Mouse (Mus musculus) splenic B cell, adult 2 months (primary cell): Measurements from ENCODE around the gene Ankrd23.

ENCODE experiments used
- DNase-seq: peaks from one replicate; pipeline ENCODE4 v3.0.0-alpha.2; 2011; ENCODE audit warnings: low read depth, low spot score
- H3K27me3 ChIP-seq: 2 replicates; pipeline ENCODE4 v1.6.1; 2012; ENCODE audit warnings: mild to moderate bottlenecking, low read length, moderate library complexity, mixed read lengths; ENCODE audit not compliant: control insufficient read depth, poor library complexity, insufficient read depth, severe bottlenecking
- H3K36me3 ChIP-seq: 2 replicates; pipeline ENCODE4 v1.6.1; 2012; ENCODE audit warnings: mild to moderate bottlenecking, low read length, moderate library complexity, mixed read lengths; ENCODE audit not compliant: control insufficient read depth, poor library complexity, insufficient read depth, severe bottlenecking

The Ankrd23 gene

GRCm38 (mm10) chr1:36556553-36557456 lies 20.1 kb upstream of the Ankrd23 start:
- Histone ChIP-seq H3K36me3 (no peaks in the 10 kb centered on the region), H3K27me3 (peaks cover 2% of the 10 kb centered on the region; the same call in 1 of the 2 replicates)
- peak; percentile 68 for DNase-seq

GRCm38 (mm10) chr1:36555798-36556395 lies 19.2 kb upstream of the Ankrd23 start:
- H3K36me3 ChIP-seq = no peaks in the 10 kb centered on the region
- peaks cover 2% of the 10 kb centered on the region; the same call in 1 of the 2 replicates for H3K27me3 ChIP-seq
- no peak for DNase-seq

- Histone ChIP-seq H3K36me3 (no peaks in the 10 kb centered on the region), H3K27me3 (peaks cover 2% of the 10 kb centered on the region; the same call in 1 of the 2 replicates)
- DNase-seq = no peak
Measured at GRCm38 (mm10) chr1:36554633-36555399, 18.1 kb upstream of the Ankrd23 start.

GRCm38 (mm10) chr1:36552506-36552905 lies 15.8 kb upstream of the Ankrd23 start:
- H3K27me3 ChIP-seq = peaks cover 2% of the 10 kb centered on the region; the same call in 1 of the 2 replicates
- no peak for DNase-seq
- H3K36me3 ChIP-seq = no peaks in the 10 kb centered on the region

GRCm38 (mm10) chr1:36551904-36552303 lies 15.2 kb upstream of the Ankrd23 start:
- H3K36me3 ChIP-seq = no peaks in the 10 kb centered on the region
- no peak for DNase-seq
- no peaks in the 10 kb centered on the region for H3K27me3 ChIP-seq

GRCm38 (mm10) chr1:36550075-36550863 lies 13.6 kb upstream of the Ankrd23 start:
- Histone ChIP-seq H3K36me3 (no peaks in the 10 kb centered on the region), H3K27me3 (no peaks in the 10 kb centered on the region)
- DNase-seq = no peak

GRCm38 (mm10) chr1:36549491-36549890 lies 12.8 kb upstream of the Ankrd23 start:
- H3K36me3 ChIP-seq = no peaks in the 10 kb centered on the region
- H3K27me3 ChIP-seq = no peaks in the 10 kb centered on the region
- DNase-seq = no peak

- 0 out of 2 replicates have a peak, but pooled peaks cover 1% of the 10 kb centered on the region for H3K36me3 ChIP-seq
- no peaks in the 10 kb centered on the region for H3K27me3 ChIP-seq
- no peak for DNase-seq
Measured at GRCm38 (mm10) chr1:36548771-36549170, 12.1 kb upstream of the Ankrd23 start.

- DNase-seq = no peak
- Histone ChIP-seq H3K27me3 (no peaks in the 10 kb centered on the region), H3K36me3 (0 out of 2 replicates have a peak, but pooled peaks cover 1% of the 10 kb centered on the region)
Measured at GRCm38 (mm10) chr1:36547981-36548598, 11.4 kb upstream of the Ankrd23 start.

GRCm38 (mm10) chr1:36546888-36547471 lies 10.3 kb upstream of the Ankrd23 start, which contains the start of gene Ankrd39:
Ankrd39 (minus strand) TSS chr1:36547445.
- peak; percentile 98 for DNase-seq
- 0 out of 2 replicates have a peak, but pooled peaks cover 1% of the 10 kb centered on the region for H3K36me3 ChIP-seq
- H3K27me3 ChIP-seq = no peaks in the 10 kb centered on the region

- Histone ChIP-seq H3K27me3 (no peaks in the 10 kb centered on the region), H3K36me3 (peaks cover 1% of the 10 kb centered on the region; the same call in 1 of the 2 replicates)
- peak; percentile 19 for DNase-seq
Measured at GRCm38 (mm10) chr1:36545845-36546600, 9.3 kb upstream of the Ankrd23 start.

- no peak for DNase-seq
- no peaks in the 10 kb centered on the region for H3K27me3 ChIP-seq
- H3K36me3 ChIP-seq = peaks cover 4% of the 10 kb centered on the region
Measured at GRCm38 (mm10) chr1:36545382-36545781, 8.7 kb upstream of the Ankrd23 start.

- no peak for DNase-seq
- no peaks in the 10 kb centered on the region for H3K27me3 ChIP-seq
Measured at GRCm38 (mm10) chr1:36542925-36543324, 6.2 kb upstream of the Ankrd23 start.

More at GRCm38 (mm10) chr1:36542925-36543324, 6.2 kb upstream of the Ankrd23 start:
- peaks cover 4% of the 10 kb centered on the region for H3K36me3 ChIP-seq
